Mouse (Mus musculus): ENCODE results near the gene Sec14l2. TPM values are rescaled to one million over a fixed set of nuclear protein-coding genes. Genes with fewer than 3 reads are reported as not detected.

The Sec14l2 gene
- polyA plus RNA-seq, 1 experiment = 0.42 TPM

DNA sequence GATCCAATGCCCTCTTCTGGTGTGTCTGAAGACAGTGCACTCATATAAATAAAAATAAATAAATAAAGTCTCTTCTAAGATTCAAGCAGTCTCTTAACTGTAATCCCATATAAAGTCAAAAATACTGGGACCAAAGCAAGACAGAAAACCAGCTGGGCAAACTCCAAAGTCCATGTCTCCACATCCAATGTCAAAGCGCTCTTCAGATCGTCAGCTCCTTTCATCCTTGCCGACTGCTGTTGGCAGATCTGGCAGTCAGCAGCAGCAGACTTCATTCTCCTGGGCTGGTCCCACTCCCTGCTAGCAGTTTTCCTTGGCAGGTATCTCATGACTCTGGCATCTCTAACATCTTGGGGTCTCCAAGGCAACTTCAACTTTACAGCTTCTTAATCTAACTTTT is 35.5 kb upstream of the Sec14l2 start:
- H3K4me1 ChIP-seq (replicated peaks; ENCODE audit: control insufficient read depth, insufficient read depth, low read length) = peaks cover 5% of the 10 kb centered on the region
- H3K4me3 ChIP-seq (ENCODE audit: control insufficient read depth, insufficient read depth, low read length) = no peak overlapping the region
- DNase-seq = no peak
- H3K36me3 ChIP-seq (ENCODE audit: control insufficient read depth, insufficient read depth, low read length) = peaks cover 12% of the 10 kb centered on the region
- WGBS = 93% methylated on average over 3 of the region's 3 CpGs
- no peak overlapping the region for H3K27ac ChIP-seq (ENCODE audit: control insufficient read depth, insufficient read depth, low read length)
- TF ChIP-seq POLR2A (IDR thresholded peaks at IDR 0.05; ENCODE audit: control insufficient read depth, extremely low read depth, insufficient read depth, low read length, poor library complexity) (no peak), CTCF (IDR thresholded peaks at IDR 0.05; ENCODE audit: borderline replicate concordance, control insufficient read depth, extremely low read depth, insufficient read depth, low read length, poor library complexity) (no peak)
- H3K27me3 ChIP-seq (ENCODE audit: control insufficient read depth, insufficient read depth, low read length) = no peaks in the 10 kb centered on the region

DNA sequence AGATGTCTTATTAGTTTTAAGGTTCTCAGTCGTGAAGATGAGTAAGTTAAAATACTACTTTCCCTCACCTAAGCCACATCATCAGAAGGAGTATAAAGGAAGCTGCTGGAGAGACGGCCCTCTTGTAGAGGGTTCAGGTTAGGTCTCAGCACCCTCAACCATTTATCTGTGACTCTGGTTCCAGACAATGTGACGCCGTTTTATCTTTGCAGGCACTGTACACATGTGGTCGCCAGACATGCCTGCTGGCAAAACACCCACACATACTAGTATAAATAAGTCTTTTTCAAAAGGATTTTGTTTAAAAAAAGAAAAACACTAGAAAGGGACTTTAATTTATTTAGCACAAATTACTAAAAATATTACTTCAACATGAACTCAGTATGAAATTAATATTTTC is 32.4 kb upstream of the Sec14l2 start:
- H3K27ac ChIP-seq (ENCODE audit: control insufficient read depth, insufficient read depth, low read length) = no peak overlapping the region
- H3K27me3 ChIP-seq (ENCODE audit: control insufficient read depth, insufficient read depth, low read length) = no peaks in the 10 kb centered on the region
- TF ChIP-seq POLR2A (IDR thresholded peaks at IDR 0.05; ENCODE audit: control insufficient read depth, extremely low read depth, insufficient read depth, low read length, poor library complexity) = no peak
- TF ChIP-seq CTCF (IDR thresholded peaks at IDR 0.05; ENCODE audit: borderline replicate concordance, control insufficient read depth, extremely low read depth, insufficient read depth, low read length, poor library complexity) = no peak
- H3K4me3 ChIP-seq (ENCODE audit: control insufficient read depth, insufficient read depth, low read length) = no peak overlapping the region
- H3K4me1 ChIP-seq (replicated peaks; ENCODE audit: control insufficient read depth, insufficient read depth, low read length) = no peaks in the 10 kb centered on the region
- WGBS = 90% methylated on average over 5 of the region's 5 CpGs
- no peaks in the 10 kb centered on the region for H3K36me3 ChIP-seq (ENCODE audit: control insufficient read depth, insufficient read depth, low read length)
- DNase-seq = no peak

DNA sequence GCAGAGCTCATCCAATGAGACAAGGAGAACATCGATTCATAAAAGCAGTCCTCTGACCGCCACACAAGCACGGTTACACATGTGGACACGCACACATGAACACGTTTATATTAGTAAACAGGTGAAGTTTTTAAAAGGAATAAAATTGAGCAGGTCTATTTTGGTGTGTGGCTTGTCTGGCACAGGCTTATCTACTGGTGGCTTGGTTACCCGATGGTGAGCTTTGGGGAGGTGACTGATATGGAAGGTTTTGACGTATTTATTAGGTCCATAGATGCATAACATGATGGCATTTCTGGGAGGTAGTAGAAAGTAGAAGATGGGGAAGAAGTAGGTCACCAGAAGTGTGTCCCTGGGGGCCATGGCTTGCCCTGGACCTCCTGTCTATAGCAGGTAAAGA is 30.5 kb upstream of the Sec14l2 start:
- no peaks in the 10 kb centered on the region for H3K36me3 ChIP-seq (ENCODE audit: control insufficient read depth, insufficient read depth, low read length)
- WGBS = 97% methylated on average over 7 of the region's 7 CpGs

DNA sequence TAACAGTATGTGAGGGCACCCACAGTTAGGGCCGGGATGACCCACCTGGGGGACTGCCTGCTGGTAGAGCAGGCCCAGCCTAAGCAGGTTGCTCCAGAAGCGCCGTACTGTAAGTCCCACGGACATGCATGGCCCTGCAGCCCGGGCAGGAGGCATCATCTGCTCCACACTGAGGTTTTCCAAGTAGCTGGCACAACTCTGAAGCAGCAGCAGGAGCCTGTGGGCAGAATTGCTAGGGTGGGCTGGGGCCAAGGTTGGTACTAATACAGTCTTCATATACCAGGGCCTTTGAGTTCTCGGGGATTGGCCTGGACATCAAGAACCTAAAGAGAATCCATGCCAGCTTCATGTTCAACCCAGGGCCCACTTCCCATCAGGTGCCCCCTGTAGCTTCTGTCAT is 26.7 kb upstream of the Sec14l2 start:
- TF ChIP-seq POLR2A (IDR thresholded peaks at IDR 0.05; ENCODE audit: control insufficient read depth, extremely low read depth, insufficient read depth, low read length, poor library complexity) (no peak), CTCF (IDR thresholded peaks at IDR 0.05; ENCODE audit: borderline replicate concordance, control insufficient read depth, extremely low read depth, insufficient read depth, low read length, poor library complexity) (no peak)
- H3K27ac ChIP-seq (ENCODE audit: control insufficient read depth, insufficient read depth, low read length) = no peak overlapping the region
- H3K27me3 ChIP-seq (ENCODE audit: control insufficient read depth, insufficient read depth, low read length) = no peaks in the 10 kb centered on the region
- DNase-seq = no peak
- WGBS = 98% methylated on average over 6 of the region's 6 CpGs
- H3K4me3 ChIP-seq (ENCODE audit: control insufficient read depth, insufficient read depth, low read length) = no peak overlapping the region
- no peaks in the 10 kb centered on the region for H3K4me1 ChIP-seq (replicated peaks; ENCODE audit: control insufficient read depth, insufficient read depth, low read length)
- no peaks in the 10 kb centered on the region for H3K36me3 ChIP-seq (ENCODE audit: control insufficient read depth, insufficient read depth, low read length)

More for the DNA sequence above, 30.5 kb upstream of the Sec14l2 start:
- Histone ChIP-seq H3K27ac (ENCODE audit: control insufficient read depth, insufficient read depth, low read length) (no peak overlapping the region), H3K4me1 (replicated peaks; ENCODE audit: control insufficient read depth, insufficient read depth, low read length) (no peaks in the 10 kb centered on the region), H3K4me3 (ENCODE audit: control insufficient read depth, insufficient read depth, low read length) (no peak overlapping the region), H3K27me3 (ENCODE audit: control insufficient read depth, insufficient read depth, low read length) (no peaks in the 10 kb centered on the region)
- TF ChIP-seq POLR2A (IDR thresholded peaks at IDR 0.05; ENCODE audit: control insufficient read depth, extremely low read depth, insufficient read depth, low read length, poor library complexity) (no peak), CTCF (IDR thresholded peaks at IDR 0.05; ENCODE audit: borderline replicate concordance, control insufficient read depth, extremely low read depth, insufficient read depth, low read length, poor library complexity) (no peak)
- no peak for DNase-seq

DNA sequence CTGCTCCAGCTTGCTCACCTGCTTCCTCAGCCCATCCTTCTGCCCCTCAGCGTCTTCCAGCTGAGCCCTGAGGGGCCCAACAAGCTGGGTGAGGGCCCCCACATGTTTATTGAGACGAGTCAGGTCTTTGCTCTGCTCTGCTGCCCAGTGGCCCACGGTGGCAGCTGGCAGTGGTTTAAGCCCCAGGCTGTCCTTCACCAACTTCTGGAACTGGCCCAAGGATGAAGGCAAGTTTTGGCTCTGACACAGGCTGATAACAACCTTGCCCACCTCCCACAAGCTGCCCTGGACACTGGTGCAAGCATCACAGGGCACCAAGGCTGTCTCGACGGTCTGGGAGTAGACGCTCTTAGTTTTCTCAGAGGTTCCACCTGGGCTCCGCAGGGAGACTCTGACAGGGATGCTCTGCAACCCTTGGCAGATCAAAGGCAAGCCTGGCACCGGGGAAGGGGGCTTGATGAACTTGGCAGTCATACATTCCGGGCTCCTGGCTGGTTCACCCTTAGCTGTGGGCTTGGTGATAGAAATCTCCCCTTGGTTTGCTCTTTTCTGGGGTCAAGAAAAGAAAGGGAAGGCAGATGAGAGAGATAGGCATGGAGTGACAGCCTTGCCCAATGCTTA is 25.4 kb upstream of the Sec14l2 start:
- Histone ChIP-seq H3K27ac (ENCODE audit: control insufficient read depth, insufficient read depth, low read length) (no peak overlapping the region), H3K4me1 (replicated peaks; ENCODE audit: control insufficient read depth, insufficient read depth, low read length) (no peaks in the 10 kb centered on the region), H3K27me3 (ENCODE audit: control insufficient read depth, insufficient read depth, low read length) (no peaks in the 10 kb centered on the region), H3K36me3 (ENCODE audit: control insufficient read depth, insufficient read depth, low read length) (no peaks in the 10 kb centered on the region), H3K4me3 (ENCODE audit: control insufficient read depth, insufficient read depth, low read length) (no peak overlapping the region)
- 94% methylated on average over 9 of the region's 9 CpGs for WGBS
- TF ChIP-seq POLR2A (IDR thresholded peaks at IDR 0.05; ENCODE audit: control insufficient read depth, extremely low read depth, insufficient read depth, low read length, poor library complexity) (no peak), CTCF (IDR thresholded peaks at IDR 0.05; ENCODE audit: borderline replicate concordance, control insufficient read depth, extremely low read depth, insufficient read depth, low read length, poor library complexity) (no peak)
- no peak for DNase-seq

DNA sequence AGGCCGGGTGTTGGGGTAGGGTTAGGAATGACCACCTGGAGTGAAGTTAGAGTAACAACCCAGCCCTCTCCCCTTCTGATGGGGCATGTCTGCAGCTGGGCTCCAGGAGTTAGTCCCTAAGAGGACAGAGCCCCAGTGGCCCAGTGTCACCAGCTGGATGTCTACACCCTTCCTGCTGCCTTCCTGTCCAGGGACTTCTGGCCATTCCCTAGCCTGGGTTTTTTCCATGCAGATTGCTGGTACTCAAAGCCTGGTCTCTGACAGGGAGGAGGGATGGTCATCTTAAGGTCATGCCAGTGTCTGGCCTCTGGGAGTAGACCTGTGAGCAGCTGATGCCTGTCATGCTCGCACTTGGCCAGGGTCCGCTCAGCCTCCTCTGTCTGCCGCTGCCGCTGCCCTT is 24.9 kb upstream of the Sec14l2 start:
- TF ChIP-seq POLR2A (IDR thresholded peaks at IDR 0.05; ENCODE audit: control insufficient read depth, extremely low read depth, insufficient read depth, low read length, poor library complexity) (no peak), CTCF (IDR thresholded peaks at IDR 0.05; ENCODE audit: borderline replicate concordance, control insufficient read depth, extremely low read depth, insufficient read depth, low read length, poor library complexity) (no peak)
- 97% methylated on average over 5 of the region's 5 CpGs for WGBS

DNA sequence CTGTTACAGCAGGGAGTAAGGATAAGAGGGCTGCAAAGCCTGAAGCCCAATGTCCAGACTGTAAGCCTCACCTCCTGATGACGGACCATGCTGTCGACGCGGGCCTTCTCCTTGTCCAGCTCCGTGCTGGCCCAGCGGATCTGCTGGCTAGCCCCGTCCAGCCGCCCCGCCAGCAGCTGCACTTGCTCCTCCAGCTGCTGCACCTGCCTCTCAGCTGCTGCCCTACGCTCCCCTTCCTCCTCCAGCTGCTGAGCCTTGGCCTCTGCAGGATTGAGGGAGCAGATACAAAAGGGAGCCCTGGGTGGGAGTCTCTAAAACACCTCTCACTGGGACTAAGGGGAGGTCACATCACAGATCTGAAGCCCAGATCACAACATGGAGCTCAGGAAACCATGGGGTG is 23.9 kb upstream of the Sec14l2 start:
- 94% methylated on average over 10 of the region's 10 CpGs for WGBS
- Histone ChIP-seq H3K27ac (ENCODE audit: control insufficient read depth, insufficient read depth, low read length) (no peak overlapping the region), H3K27me3 (ENCODE audit: control insufficient read depth, insufficient read depth, low read length) (no peaks in the 10 kb centered on the region), H3K36me3 (ENCODE audit: control insufficient read depth, insufficient read depth, low read length) (no peaks in the 10 kb centered on the region), H3K4me3 (ENCODE audit: control insufficient read depth, insufficient read depth, low read length) (no peak overlapping the region), H3K4me1 (replicated peaks; ENCODE audit: control insufficient read depth, insufficient read depth, low read length) (no peaks in the 10 kb centered on the region)
- TF ChIP-seq POLR2A (IDR thresholded peaks at IDR 0.05; ENCODE audit: control insufficient read depth, extremely low read depth, insufficient read depth, low read length, poor library complexity) = no peak
- no peak for TF ChIP-seq CTCF (IDR thresholded peaks at IDR 0.05; ENCODE audit: borderline replicate concordance, control insufficient read depth, extremely low read depth, insufficient read depth, low read length, poor library complexity)
- DNase-seq = no peak

More for the DNA sequence above, 24.9 kb upstream of the Sec14l2 start:
- no peaks in the 10 kb centered on the region for H3K4me1 ChIP-seq (replicated peaks; ENCODE audit: control insufficient read depth, insufficient read depth, low read length)
- DNase-seq = no peak
- no peaks in the 10 kb centered on the region for H3K36me3 ChIP-seq (ENCODE audit: control insufficient read depth, insufficient read depth, low read length)
- no peak overlapping the region for H3K27ac ChIP-seq (ENCODE audit: control insufficient read depth, insufficient read depth, low read length)
- H3K4me3 ChIP-seq (ENCODE audit: control insufficient read depth, insufficient read depth, low read length) = no peak overlapping the region
- no peaks in the 10 kb centered on the region for H3K27me3 ChIP-seq (ENCODE audit: control insufficient read depth, insufficient read depth, low read length)

All from thymus, adult 2 months (tissue).